Comparison of ENCODE assay signal across 8 mouse cellular contexts in genomic region chr10:80752079-80752625, GRCm38 (mm10). TPM values are rescaled to one million over a fixed set of nuclear protein-coding genes. Genes with fewer than 3 reads are reported as not detected.
DNase-seq lines count a peak whose midpoint lies in the region; ATAC-seq lines count a peak whose summit lies in the region.

No protein-coding gene starts in this region.

- intact Hi-C loops in left cerebral cortex, postnatal 10 days (cut with DNase I) = no loop called here
- intact Hi-C loops in gastrocnemius, postnatal 14 days (cut with DNase I; ENCODE audit: low total_unique reads) = no loop called here

- peaks cover 31% of the 10 kb centered on the region for H3K4me1 ChIP-seq in liver, embryonic 16.5 days (ENCODE audit: control insufficient read depth, low read depth, low read length)
- H3K4me1 ChIP-seq in neural tube, embryonic 13.5 days (replicated peaks) = peaks cover 35% of the 10 kb centered on the region

- H3K36me3 ChIP-seq in liver, embryonic 16.5 days (ENCODE audit: control insufficient read depth, insufficient read depth) = no peaks in the 10 kb centered on the region
- no peaks in the 10 kb centered on the region for H3K36me3 ChIP-seq in neural tube, embryonic 13.5 days

- peak; percentile 58 for ATAC-seq in liver, embryonic 16.5 days (ENCODE audit: low read depth)
- ATAC-seq in neural tube, embryonic 13.5 days (ENCODE audit: low read depth) = no peak; the same call in 1 of the 2 replicates

- H3K9ac ChIP-seq in liver, embryonic 16.5 days (ENCODE audit: low read depth, low read length) = peak overlapping the region; percentile 40; the same call in 1 of the 2 replicates
- H3K9ac ChIP-seq in neural tube, embryonic 13.5 days = no peak overlapping the region

- peak; percentile 43 to 89 for DNase-seq in left cerebral cortex, postnatal 10 days (ENCODE audit: extremely low spot score in 1 of 2, low spot score in 2 of 2)
- no peak for DNase-seq in left cerebral cortex, adult 11 months (ENCODE audit: low spot score)
- peak; percentile 47 to 59 for DNase-seq in cerebellum, postnatal 36 days
- peak; percentile 90 for DNase-seq in gastrocnemius, postnatal 14 days
- DNase-seq in induced T-regulatory cell, adult 2 months (ENCODE audit: low read depth) = peak; percentile 91
- DNase-seq in thymus, postnatal 14 days = peak; percentile 83

- H3K4me2 ChIP-seq in liver, embryonic 16.5 days (ENCODE audit: low read depth, low read length) = peak overlapping the region; percentile 68
- peak overlapping the region; percentile 44 for H3K4me2 ChIP-seq in neural tube, embryonic 13.5 days

- H3K27me3 ChIP-seq in liver, embryonic 16.5 days (ENCODE audit: control insufficient read depth, insufficient read depth, low read depth, low read length) = no peaks in the 10 kb centered on the region
- no peaks in the 10 kb centered on the region for H3K27me3 ChIP-seq in neural tube, embryonic 13.5 days

- peak overlapping the region; percentile 18; the same call in 1 of the 2 replicates for H3K27ac ChIP-seq in liver, embryonic 16.5 days (ENCODE audit: low read length)
- H3K27ac ChIP-seq in neural tube, embryonic 13.5 days (replicated peaks) = 0 out of 2 replicates have a peak overlapping the region, but pooled peaks have one; percentile 42

- peak overlapping the region; percentile 44 for H3K4me3 ChIP-seq in liver, embryonic 16.5 days (ENCODE audit: low read depth, low read length)
- H3K4me3 ChIP-seq in neural tube, embryonic 13.5 days = peak overlapping the region; percentile 13

- no peaks in the 10 kb centered on the region for H3K9me3 ChIP-seq in liver, embryonic 16.5 days (replicated peaks; ENCODE audit: control insufficient read depth, low read length)
- no peaks in the 10 kb centered on the region for H3K9me3 ChIP-seq in neural tube, embryonic 13.5 days

- WGBS in liver, embryonic 16.5 days (ENCODE audit: insufficient replicate concordance) = 2% methylated on average over 6 of the region's 6 CpGs
- WGBS in neural tube, embryonic 13.5 days = 6% methylated on average over 6 of the region's 6 CpGs

RNA-seq across cellular contexts. Expression of gene Dot1l, which starts 2.9 kb away (rescaled TPM):
- total RNA-seq in left cerebral cortex, postnatal 10 days (2021) = 10 to 100 TPM; 59.1 to 60.1 TPM
- 10 to 100 TPM; 25.5 to 26.1 TPM for total RNA-seq in gastrocnemius, postnatal 14 days (2021)
- 6.0 and 7.5 TPM in 2 replicates for polyA plus RNA-seq in liver, embryonic 16.5 days (2015; fragmentation: Nextera tagmentation; extraction: Ambion mirVana)
- polyA plus RNA-seq in neural tube, embryonic 13.5 days (2015; fragmentation: Nextera tagmentation; extraction: Ambion mirVana) = 16.4 and 19.5 TPM in 2 replicates

RNA-seq across cellular contexts. Expression of gene Ap3d1, which starts 10.1 kb away (rescaled TPM):
- total RNA-seq in left cerebral cortex, postnatal 10 days (2021) = 100 to 1,000 TPM; 146 to 151 TPM
- total RNA-seq in gastrocnemius, postnatal 14 days (2021) = 10 to 100 TPM; 23.7 to 25.2 TPM
- polyA plus RNA-seq in liver, embryonic 16.5 days (2015; fragmentation: Nextera tagmentation; extraction: Ambion mirVana) = 20.9 and 21.2 TPM in 2 replicates
- 106 and 114 TPM in 2 replicates for polyA plus RNA-seq in neural tube, embryonic 13.5 days (2015; fragmentation: Nextera tagmentation; extraction: Ambion mirVana)

RNA-seq across cellular contexts. Expression of gene Sf3a2, which starts 45.8 kb away (rescaled TPM):
- total RNA-seq in left cerebral cortex, postnatal 10 days (2021) = 10 to 100 TPM; 39.7 to 43.1 TPM
- total RNA-seq in gastrocnemius, postnatal 14 days (2021) = 10 to 100 TPM; 23.6 to 30.0 TPM
- polyA plus RNA-seq in liver, embryonic 16.5 days (2015; fragmentation: Nextera tagmentation; extraction: Ambion mirVana) = 23.4 and 30.1 TPM in 2 replicates
- 67.5 and 71.0 TPM in 2 replicates for polyA plus RNA-seq in neural tube, embryonic 13.5 days (2015; fragmentation: Nextera tagmentation; extraction: Ambion mirVana)

RNA-seq across cellular contexts. Expression of gene Plekhj1, which starts 46.3 kb away (rescaled TPM):
- total RNA-seq in left cerebral cortex, postnatal 10 days (2021) = 10 to 100 TPM; 57.0 to 62.1 TPM
- total RNA-seq in gastrocnemius, postnatal 14 days (2021) = 10 to 100 TPM; 21.4 to 23.1 TPM
- polyA plus RNA-seq in liver, embryonic 16.5 days (2015; fragmentation: Nextera tagmentation; extraction: Ambion mirVana) = 61.4 and 64.7 TPM in 2 replicates
- polyA plus RNA-seq in neural tube, embryonic 13.5 days (2015; fragmentation: Nextera tagmentation; extraction: Ambion mirVana) = 128 and 137 TPM in 2 replicates

RNA-seq across cellular contexts. Expression of gene Izumo4, which starts 50.2 kb away (rescaled TPM):
- 10 to 100 TPM; 56.3 to 63.5 TPM for total RNA-seq in left cerebral cortex, postnatal 10 days (2021)
- 1 to 10 TPM; 3.2 to 3.5 TPM for total RNA-seq in gastrocnemius, postnatal 14 days (2021)
- polyA plus RNA-seq in liver, embryonic 16.5 days (2015; fragmentation: Nextera tagmentation; extraction: Ambion mirVana) = 9.3 and 10.4 TPM in 2 replicates
- 37.2 and 39.1 TPM in 2 replicates for polyA plus RNA-seq in neural tube, embryonic 13.5 days (2015; fragmentation: Nextera tagmentation; extraction: Ambion mirVana)

Comparison
In these comparisons a context has a peak if more than half of its experiments do, and no peak if none do; other contexts are left out.
1. RNA of gene Ap3d1, which starts 10.1 kb away (total RNA-seq): 146 to 151 TPM in left cerebral cortex, postnatal 10 days; 23.7 to 25.2 TPM in gastrocnemius, postnatal 14 days; every median in the first group is over 4 times any median in the second.